Mouse (Mus musculus) heart, postnatal 0 days (tissue): ENCODE data around the gene Glod4.

Experiments used
- CTCF ChIP-seq: IDR thresholded peaks from 2 replicates; pipeline ENCODE4 v1.5.1; 2016; ENCODE audit warnings: antibody characterized with exemption, control low read depth, low read depth
- EP300 ChIP-seq: IDR thresholded peaks from 2 replicates; pipeline ENCODE4 v1.6.1; 2016; ENCODE audit warnings: antibody characterized with exemption, low read depth

GRCm38 (mm10) chr11:76285431-76286075 lies 42.0 kb upstream of the Glod4 start:
- no peak for TF ChIP-seq CTCF
- TF ChIP-seq EP300: no peak
